Comparison of ENCODE assay signal across 20 mouse cellular contexts in the genomic region with DNA sequence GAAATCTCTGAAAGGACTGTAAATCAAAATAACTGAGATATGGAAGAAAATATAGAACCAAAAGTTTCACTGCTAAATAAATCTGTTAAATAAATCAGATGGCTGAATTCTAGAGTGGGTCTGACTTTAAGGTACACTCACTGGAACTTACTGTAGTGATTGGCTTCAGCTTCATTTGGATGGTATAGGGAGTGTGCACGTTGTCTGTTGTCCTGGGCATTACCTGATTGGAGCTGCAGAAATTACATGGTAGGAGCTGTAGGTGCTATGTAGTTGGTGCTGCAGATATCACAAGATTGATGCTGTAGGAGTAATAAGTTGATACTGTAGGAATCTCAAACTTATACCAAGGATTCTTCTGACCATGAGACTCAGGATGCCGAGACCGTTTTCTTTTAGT. TPM values are rescaled to one million over a fixed set of nuclear protein-coding genes. Genes with fewer than 3 reads are reported as not detected.
DNase-seq lines count a peak whose midpoint lies in the region; ATAC-seq and TF ChIP-seq lines count a peak whose summit lies in the region.
"Had no signal": no experiment of that assay in that cellular context is flagged by ENCODE, and none has a peak within 500 bp of the region (broad histone marks: within the 10 kb centered on the region; RNA-seq: fewer than 3 reads in every experiment).

No protein-coding gene starts in this region.

- H3K4me3 ChIP-seq in kidney, postnatal 0 days (replicated peaks; ENCODE audit: low read depth, low read length) = no peak overlapping the region
- no peak overlapping the region for H3K4me3 ChIP-seq in neural tube, embryonic 14.5 days (ENCODE audit: low read depth, low read length)
- H3K4me3 ChIP-seq: heart, embryonic 15.5 days had no signal

- H3K4me2 ChIP-seq in kidney, postnatal 0 days (ENCODE audit: low read length) = no peak overlapping the region
- H3K4me2 ChIP-seq in neural tube, embryonic 14.5 days (ENCODE audit: low read depth, low read length) = no peak overlapping the region
- H3K4me2 ChIP-seq: heart, embryonic 15.5 days; hindbrain, embryonic 14.5 days had no signal

- no peak overlapping the region for H3K9ac ChIP-seq in kidney, postnatal 0 days (ENCODE audit: low read depth, low read length)
- no peak overlapping the region for H3K9ac ChIP-seq in neural tube, embryonic 14.5 days (replicated peaks; ENCODE audit: low read depth, low read length)
- H3K9ac ChIP-seq: heart, embryonic 15.5 days; hindbrain, embryonic 14.5 days had no signal

- TF ChIP-seq CTCF in kidney, postnatal 0 days (IDR thresholded peaks at IDR 0.05; ENCODE audit: low read depth) = no peak

- 0 out of 2 replicates have a peak, but pooled peaks have one; percentile 31 for ATAC-seq in kidney, postnatal 0 days (replicated peaks; ENCODE audit: low FRiP score, low read depth)
- ATAC-seq in neural tube, embryonic 14.5 days (ENCODE audit: low read depth) = 0 out of 2 replicates have a peak, but pooled peaks have one; percentile 35
- ATAC-seq: intestine, postnatal 0 days had no signal

- no peak overlapping the region for H3K27ac ChIP-seq in kidney, postnatal 0 days
- no peak overlapping the region for H3K27ac ChIP-seq in neural tube, embryonic 14.5 days (ENCODE audit: low read depth, low read length)
- H3K27ac ChIP-seq: heart, embryonic 15.5 days; hindbrain, embryonic 14.5 days; macrophage had no signal

- no peaks in the 10 kb centered on the region for H3K4me1 ChIP-seq in kidney, postnatal 0 days (replicated peaks; ENCODE audit: insufficient read depth, low read length)
- H3K4me1 ChIP-seq in neural tube, embryonic 14.5 days (ENCODE audit: control insufficient read depth, insufficient read depth, low read length) = no peaks in the 10 kb centered on the region
- H3K4me1 ChIP-seq: heart, embryonic 15.5 days had no signal

- DNase-seq in embryo, embryonic 9.5 days (ENCODE audit: extremely low spot score) = peak; percentile 11
- DNase-seq in embryo, embryonic 10 days (ENCODE audit: low spot score) = no peak
- peak; percentile 13 for DNase-seq in kidney, postnatal 0 days (ENCODE audit: low spot score)
- no peak for DNase-seq in kidney, postnatal 36 days
- no peak for DNase-seq in neural tube, embryonic 10.5 days (ENCODE audit: extremely low spot score, low spot score)
- peak; percentile 9 for DNase-seq in splenic B cell, adult 2 months (ENCODE audit: low read depth, low spot score)
- DNase-seq in spleen, postnatal 14 days (ENCODE audit: low spot score in 2 of 2) = no peak
- DNase-seq: adrenal gland, postnatal 10 days; B cell, adult 2 months; cerebellum, adult 9-11 months; kidney, postnatal 25 days had no signal

- H3K36me3 ChIP-seq in kidney, postnatal 0 days (ENCODE audit: insufficient read depth, low read length) = no peaks in the 10 kb centered on the region
- H3K36me3 ChIP-seq in neural tube, embryonic 14.5 days (ENCODE audit: control insufficient read depth, insufficient read depth, low read length) = no peaks in the 10 kb centered on the region
- H3K36me3 ChIP-seq in splenic B cell, adult 2 months (ENCODE audit: control insufficient read depth, insufficient read depth, low read length, poor library complexity, severe bottlenecking) = no peaks in the 10 kb centered on the region
- H3K36me3 ChIP-seq: G1E; heart, embryonic 15.5 days had no signal

- H3K27me3 ChIP-seq in kidney, postnatal 0 days (ENCODE audit: insufficient read depth, low read length) = no peaks in the 10 kb centered on the region
- no peaks in the 10 kb centered on the region for H3K27me3 ChIP-seq in neural tube, embryonic 14.5 days (ENCODE audit: control insufficient read depth, insufficient read depth, low read length)
- H3K27me3 ChIP-seq in splenic B cell, adult 2 months (ENCODE audit: control insufficient read depth, insufficient read depth, low read length, poor library complexity, severe bottlenecking) = no peaks in the 10 kb centered on the region
- H3K27me3 ChIP-seq: heart, embryonic 15.5 days had no signal

- H3K9me3 ChIP-seq in kidney, postnatal 0 days (replicated peaks; ENCODE audit: low read length) = peaks cover 24% of the 10 kb centered on the region
- H3K9me3 ChIP-seq in neural tube, embryonic 14.5 days (ENCODE audit: control insufficient read depth, low read length) = peaks cover 50% of the 10 kb centered on the region
- H3K9me3 ChIP-seq: G1E had no signal

- 65% methylated on average over 3 of the region's 3 CpGs for WGBS in kidney, postnatal 0 days
- WGBS in neural tube, embryonic 14.5 days = 70% methylated on average over 3 of the region's 3 CpGs

RNA-seq across cellular contexts. Expression of gene Trpm8, which starts 32.9 kb away (rescaled TPM):
- not detected in 2 replicates for polyA plus RNA-seq in kidney, postnatal 0 days (2015; fragmentation: Nextera tagmentation; extraction: Ambion mirVana)
- polyA plus RNA-seq in neural tube, embryonic 14.5 days (2014; fragmentation: Nextera tagmentation; extraction: Ambion mirVana) = 0.07 TPM in 1 of 2 replicates, not detected in the other
- polyA plus RNA-seq: G1E; gonadal fat pad, adult 2 months; heart, embryonic 15.5 days; intestine, postnatal 0 days; liver, embryonic 16.5 days; macrophage; urinary bladder, adult 2 months had no signal

RNA-seq across cellular contexts. Expression of gene Hjurp, which starts 32.9 kb away (rescaled TPM):
- polyA plus RNA-seq in kidney, postnatal 0 days (2015; fragmentation: Nextera tagmentation; extraction: Ambion mirVana) = 56.3 and 62.7 TPM in 2 replicates
- 55.8 and 71.7 TPM in 2 replicates for polyA plus RNA-seq in neural tube, embryonic 14.5 days (2014; fragmentation: Nextera tagmentation; extraction: Ambion mirVana)

Comparison
In these comparisons a context has a peak if more than half of its experiments do, and no peak if none do; other contexts are left out.
1. DNase-seq: peak in embryo, embryonic 9.5 days (single experiment), kidney, postnatal 0 days (single experiment) and splenic B cell, adult 2 months (single experiment); none in embryo, embryonic 10 days (single experiment), kidney, postnatal 36 days (0 of 2), neural tube, embryonic 10.5 days (single experiment) and spleen, postnatal 14 days (0 of 2).